Mouse (Mus musculus) embryo, embryonic 11.5 days (tissue): ENCODE measurements at regions not wholly inside any gene's neighbourhood (a gene's known extent, or its start where the extent isn't known, plus 50 kb on each side); places are given as distances from the start of the nearest gene placed in this dataset.

Experiments
- DNase-seq: peaks from one replicate; pipeline ENCODE4 v3.0.0-alpha.2; 2012; ENCODE audit warnings: low read depth, low spot score

GRCm38 (mm10) chr4:72800014-72800786, 52.2 kb downstream of the Aldoart1 start:
- peak; percentile 9 for DNase-seq

- no peak for DNase-seq
Measured at GRCm38 (mm10) chr4:72799575-72799974, 52.9 kb downstream of the Aldoart1 start.

- no peak for DNase-seq
Measured at GRCm38 (mm10) chr4:72788796-72789195, 63.6 kb downstream of the Aldoart1 start.

- DNase-seq = no peak
Measured at GRCm38 (mm10) chr4:72766896-72767295, 85.5 kb downstream of the Aldoart1 start.

DNA sequence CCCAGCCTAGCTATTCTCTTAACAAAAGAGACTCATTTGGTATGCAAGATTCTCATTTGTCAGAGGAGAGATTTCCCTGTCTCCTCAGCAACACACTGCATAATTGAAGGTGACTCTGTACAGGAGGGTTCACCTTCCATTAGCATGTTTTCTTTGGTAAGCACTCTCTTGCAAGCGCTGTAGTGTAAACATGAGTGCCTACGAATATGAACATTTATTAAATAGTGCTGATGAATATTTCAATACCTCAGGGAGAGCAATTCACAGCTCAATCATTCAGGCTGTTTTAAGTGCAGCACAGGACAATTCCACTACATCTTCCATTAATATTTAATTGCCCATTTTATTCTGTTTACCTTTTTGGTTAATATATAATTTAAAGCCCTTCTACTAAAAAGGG, 86.0 kb downstream of the Aldoart1 start:
- DNase-seq = no peak
